Mouse (Mus musculus) layer of hippocampus, postnatal 10 days (tissue): ENCODE measurements at regions not wholly inside any gene's neighbourhood (a gene's known extent, or its start where the extent isn't known, plus 50 kb on each side); places are given as distances from the start of the nearest gene placed in this dataset.
A peak's percentile ranks its signal among the peaks of the same experiment; 100 is the strongest.
"Not testable (repeated sequence)": the region's sequence is repeated elsewhere in the genome, so short reads cannot be mapped to it uniquely, and the experiment has no call there.

Experiments
- DNase-seq, 2 experiments: peaks; one replicate each; pipeline ENCODE4 v3.0.0; 2021; ENCODE audit warnings: low spot score in 2 of 2

DNA sequence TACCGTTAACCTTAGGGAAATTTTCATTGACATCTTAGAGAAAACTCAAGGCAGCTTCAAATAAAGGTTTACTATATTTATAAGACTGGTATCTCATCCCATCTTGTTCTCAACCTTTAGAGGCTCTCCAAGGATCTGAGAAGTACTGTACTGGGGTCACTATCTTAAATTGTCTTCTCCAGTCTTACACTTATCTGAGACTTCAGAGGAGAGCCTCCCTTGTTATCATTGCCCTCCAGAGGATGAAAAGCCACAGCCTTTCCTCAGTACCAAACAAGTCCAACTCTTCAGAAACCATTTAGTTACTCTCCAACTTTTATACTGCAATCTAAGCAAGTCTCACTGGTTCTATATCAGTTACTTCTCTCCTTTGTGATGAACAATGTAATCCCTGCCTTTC lies 376.3 kb downstream of the Fbxo8 start:
- DNase-seq, result no peak

DNA sequence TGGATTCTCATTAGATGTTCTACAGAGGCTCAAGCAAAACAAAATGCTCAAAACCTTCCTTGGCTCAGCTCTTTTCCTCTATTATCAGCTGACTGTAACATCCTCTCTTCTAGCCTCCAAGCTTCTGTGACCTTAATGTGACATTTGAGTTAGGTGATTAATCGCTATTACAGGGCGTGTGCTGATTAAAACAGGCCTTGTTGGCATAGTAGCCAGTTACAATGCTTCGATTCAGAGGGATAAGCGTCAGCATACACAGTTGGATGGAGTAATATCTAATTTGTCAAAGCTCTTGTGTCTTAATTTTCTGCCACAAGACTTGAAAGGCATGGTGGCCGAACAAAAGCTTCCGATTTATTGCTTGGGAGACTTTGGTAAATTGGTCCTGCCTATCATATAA lies 378.2 kb downstream of the Fbxo8 start:
- DNase-seq, result no peak

DNA sequence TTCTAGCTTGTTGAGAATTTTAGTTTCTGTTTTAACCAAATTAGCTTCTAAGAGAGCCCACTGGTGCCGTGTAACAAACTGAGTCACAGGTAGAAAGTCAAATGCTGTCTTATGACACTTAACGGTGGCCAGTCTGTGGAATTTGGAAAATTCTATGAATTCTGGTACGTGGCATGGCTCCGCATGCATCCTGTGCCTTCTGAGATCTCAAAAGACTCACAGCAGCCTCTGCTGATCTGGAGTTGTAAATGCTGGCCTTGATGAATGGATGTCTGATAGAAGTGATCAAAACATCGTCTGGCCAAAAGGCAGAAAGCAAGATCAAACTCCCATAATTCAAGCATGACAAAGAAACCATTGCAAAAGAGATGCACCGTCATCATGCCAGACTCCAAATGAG lies 381.5 kb downstream of the Fbxo8 start:
- no peak for DNase-seq

DNA sequence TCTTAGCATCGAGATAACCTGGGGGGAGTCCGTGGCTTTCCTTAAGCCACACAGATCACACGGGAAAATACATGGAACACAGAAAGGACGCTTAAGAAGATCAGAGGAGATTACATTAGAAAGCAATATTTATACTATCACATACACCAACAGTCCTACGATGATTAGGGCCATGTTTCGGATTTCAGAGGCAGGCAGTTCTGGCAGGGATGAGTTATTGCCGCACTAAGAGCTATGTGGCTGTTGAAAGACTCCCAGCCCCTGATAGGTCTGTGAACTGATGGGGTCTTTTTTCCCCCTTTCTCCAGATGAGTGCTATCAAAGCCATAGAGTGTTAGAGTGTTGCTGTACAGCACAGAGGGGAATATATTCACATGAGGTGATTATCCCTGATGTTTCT lies 358.6 kb upstream of the Hand2 start:
- DNase-seq, result no peak

DNA sequence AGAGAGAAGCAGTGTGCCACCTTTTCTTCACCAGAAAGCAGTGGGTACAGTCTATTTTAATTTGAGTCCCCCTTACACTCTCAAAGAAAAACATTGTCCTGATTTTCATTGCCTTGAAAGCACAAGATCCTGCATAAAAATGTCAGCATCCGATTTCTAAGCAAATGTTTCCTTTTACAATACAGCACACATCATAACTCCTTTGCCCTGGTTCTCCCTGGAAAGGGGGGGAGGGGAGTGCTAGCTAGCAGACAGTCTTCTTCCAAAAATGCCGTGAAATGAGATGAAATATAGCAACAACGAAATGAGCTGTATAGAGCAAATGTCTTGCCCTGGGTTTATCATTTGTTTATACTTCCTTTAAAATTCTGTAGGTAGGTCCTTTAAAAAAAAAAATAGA lies 350.5 kb upstream of the Hand2 start:
- no peak for DNase-seq

DNA sequence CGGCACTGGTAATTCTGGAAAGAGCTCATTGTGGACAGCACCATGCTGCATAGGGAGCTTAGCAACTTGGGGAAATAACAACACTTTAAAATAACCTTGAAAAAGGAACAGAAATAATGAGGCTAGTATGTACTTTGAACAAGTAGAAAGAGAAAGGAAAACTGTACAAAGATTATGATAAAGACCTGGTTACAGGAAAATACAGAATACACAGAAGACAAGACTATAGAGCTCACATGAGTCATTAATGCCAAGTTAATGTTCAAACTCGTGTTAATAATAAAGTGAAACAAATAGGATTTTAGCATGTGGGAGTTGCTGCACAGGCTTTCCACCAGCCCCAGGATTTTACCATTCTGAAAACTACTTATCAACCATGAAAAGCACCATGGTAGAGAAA lies 341.8 kb upstream of the Hand2 start:
- DNase-seq, result no peak

DNA sequence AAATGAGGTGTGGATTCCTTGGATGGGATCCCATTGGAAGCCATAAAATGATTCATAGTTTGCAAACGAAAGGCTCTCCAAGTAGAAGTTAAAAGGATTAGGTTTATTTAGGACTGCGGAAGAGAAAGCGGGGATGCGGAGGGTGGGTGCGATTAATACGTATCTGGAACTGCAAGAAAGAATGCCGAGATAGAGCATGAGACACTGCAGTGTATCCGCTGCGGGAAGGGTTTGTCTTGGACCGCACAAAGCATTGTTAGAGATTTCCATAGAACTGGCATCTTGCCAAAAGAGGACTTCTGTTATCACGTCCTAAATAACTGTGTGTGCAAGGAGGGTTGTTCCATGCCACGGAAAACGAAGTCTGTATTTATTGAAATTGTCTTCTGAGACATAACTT lies 341.4 kb upstream of the Hand2 start:
- no peak for DNase-seq

DNA sequence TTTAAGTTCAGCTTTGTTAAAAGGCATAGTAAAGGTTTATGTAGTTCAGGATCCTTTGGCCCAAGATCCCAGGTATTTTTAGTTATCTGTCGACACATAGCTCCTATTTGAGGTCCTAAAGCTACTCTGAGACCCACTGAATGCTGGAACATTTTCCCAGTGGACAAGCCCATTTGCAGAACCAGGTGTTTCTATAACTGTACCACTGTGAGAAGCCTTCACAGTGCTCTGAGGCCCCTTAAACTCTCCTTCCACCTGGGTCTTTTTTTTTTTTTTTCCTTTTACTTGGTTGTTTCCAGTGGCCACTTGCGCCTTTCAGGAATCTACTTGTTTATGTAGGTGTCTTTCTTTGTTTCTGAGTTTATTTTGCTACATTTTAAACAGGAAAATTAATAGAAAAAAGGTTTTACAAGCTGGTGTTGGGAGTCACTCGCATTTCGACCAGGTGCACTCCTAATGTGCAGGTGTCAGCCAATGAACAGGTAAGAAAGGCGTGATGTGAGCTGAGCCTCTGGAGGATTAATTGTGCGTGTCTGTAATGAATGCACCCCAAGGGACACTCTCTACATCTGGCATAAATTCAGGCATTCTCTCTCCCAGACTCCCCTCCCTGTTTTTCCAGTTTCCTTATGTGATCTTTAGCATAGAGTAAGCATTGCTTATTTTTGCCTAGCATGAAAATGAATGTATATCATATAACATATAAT lies 310.3 kb upstream of the Hand2 start:
- no peak for DNase-seq

DNA sequence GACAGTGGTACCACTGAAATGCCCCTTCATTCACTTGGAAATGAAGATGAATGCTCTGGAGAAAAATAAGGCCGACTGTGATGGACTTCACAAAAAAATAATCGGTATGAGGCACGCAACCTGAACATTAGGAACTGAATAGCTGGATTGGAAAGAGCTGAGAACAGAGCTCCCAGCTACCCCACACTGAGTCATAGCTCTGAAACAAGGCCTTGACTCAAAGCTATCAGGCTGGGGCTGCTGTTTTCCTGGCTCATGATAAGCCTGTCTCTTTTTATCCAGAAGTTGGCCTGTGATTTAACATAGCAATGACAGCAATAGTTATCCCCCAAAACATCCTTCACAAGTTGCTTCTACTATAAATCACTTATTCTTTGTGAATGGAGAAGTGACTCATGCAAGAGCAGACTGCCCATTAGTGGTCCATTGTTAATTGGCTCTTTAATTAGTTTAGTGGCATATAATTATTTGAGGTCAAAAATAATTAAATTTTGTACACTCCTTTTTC lies 306.9 kb upstream of the Hand2 start:
- DNase-seq, result peak in 1 of 2 experiments; percentile 12

DNA sequence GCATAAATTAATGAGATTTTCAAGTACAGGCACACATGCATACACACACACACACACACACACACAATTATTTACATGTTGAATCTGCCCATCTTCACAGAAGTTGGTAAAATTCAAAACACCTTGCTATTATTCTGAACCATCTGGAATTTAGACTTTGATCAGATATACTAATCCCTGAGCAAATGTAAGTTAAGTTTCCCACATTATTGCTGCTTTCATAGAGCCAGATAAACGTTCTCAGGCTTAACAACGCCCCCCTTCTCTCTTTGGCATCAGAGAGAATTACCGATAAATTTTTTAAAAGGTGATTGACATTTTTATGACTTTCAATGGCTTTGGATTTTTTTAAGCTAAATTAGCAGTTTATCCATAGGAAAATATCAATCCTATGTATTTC lies 304.5 kb upstream of the Hand2 start:
- no peak for DNase-seq

DNA sequence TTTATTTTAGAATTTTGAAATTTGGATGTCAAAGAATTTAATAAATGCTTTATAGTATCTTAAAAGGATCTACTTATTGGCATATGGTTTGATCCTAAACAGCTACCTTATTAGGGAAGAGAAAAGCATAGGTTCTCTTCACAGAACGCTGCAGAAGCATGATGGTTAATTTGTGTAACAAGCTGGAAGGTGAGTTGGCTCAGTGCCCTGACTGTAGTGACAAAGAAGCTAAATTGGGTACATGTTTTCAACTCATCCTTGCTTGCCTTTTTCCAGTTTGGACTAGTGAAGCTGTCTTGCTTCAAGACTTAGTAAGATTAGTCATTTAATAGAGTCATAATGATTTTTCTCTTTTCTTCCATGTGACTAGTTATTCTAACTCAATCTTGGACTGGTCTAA lies 292.7 kb upstream of the Hand2 start:
- not testable (repeated sequence) for DNase-seq

DNA sequence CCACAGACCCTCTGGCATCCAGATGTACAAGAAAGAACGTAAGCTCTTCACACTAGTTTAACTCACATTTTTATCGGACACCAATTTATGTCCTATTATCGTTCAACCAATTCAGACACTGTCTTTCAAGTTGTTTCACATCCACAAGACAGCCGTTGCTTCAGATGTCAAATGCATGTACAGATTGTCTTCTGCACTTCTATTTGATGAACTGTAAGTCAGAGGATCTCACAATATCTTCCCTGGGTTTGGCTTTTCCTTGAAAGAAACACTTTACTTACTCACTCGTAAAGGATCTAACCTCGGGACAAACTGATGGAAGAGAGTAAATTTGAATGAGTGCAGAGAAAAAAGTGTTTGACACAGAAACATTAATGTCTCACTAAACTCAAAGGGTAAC lies 272.3 kb upstream of the Hand2 start:
- DNase-seq, result no peak

DNA sequence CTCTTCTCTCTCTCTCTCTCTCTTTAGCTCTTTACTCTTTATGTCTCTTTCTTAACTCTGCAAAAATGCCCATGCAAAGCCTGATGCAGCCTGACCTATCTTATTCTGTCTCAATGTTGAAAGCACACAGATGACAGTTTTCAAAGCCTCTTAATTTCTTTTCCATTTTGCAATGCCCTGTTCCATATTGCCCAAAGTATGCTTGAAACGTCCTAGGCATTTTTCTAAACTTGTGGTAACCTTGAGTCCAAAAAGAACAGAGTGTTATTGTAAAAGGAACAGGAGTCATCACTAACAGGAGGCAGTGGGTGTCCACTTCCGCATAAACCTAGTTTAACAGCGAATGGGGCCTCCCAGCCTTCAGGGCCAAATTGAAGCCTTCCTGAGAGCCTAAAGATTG lies 271.9 kb upstream of the Hand2 start:
- no peak for DNase-seq

DNA sequence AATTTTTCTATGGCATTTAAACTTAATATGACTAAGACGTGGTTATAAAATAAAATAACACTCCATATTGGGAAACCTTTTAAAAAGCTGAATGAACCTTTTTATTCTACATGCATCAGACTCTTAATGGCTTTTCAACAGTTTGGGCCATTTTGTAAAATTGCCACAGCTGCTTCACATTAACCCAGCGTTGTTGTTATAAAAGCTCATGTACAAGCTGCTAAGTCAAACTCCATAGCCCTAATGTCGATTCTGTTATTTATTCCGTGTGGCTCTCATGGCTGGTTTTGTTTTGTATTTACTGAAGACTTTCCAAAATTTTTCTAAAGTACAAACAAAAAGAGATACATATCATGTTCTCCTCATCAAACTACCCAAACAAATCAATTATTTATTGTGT lies 268.1 kb upstream of the Hand2 start:
- no peak for DNase-seq

DNA sequence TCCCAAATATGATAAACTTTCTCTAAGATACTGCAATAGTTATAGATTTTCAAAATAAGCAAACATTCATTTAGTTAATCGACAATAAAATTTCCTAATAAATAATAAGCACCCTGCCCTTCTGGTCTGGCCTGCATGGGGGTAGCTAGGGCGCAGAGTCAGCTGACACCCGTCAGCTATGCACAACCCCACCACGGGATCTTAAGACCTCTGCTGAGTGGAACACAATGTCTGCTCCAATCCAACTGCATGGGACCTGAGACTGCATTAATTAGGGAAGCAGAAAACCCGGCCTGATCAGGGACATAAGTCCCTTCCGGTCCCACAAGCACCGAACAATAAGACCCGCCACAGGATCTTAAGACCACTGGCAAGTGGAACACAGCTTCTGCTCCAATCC lies 243.8 kb upstream of the Hand2 start:
- no peak for DNase-seq

DNA sequence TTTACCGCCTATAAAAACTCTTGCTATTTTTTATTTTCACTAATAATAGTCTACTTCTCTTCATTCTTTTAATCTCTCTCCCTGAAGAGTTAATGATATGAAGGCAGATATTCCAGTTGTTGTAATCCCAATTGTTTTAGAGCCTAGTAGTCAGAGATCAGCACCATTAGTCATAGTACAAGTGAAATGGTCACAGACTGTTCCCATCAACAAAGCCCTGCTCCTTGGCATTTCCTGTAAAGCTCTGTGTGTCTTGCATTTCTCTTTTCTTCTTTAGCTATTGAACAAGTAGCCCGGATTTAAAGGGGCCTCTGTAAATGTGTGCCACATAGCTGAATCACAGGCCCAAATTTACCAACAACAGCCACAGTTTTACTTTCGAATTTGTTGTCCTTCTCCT lies 234.0 kb upstream of the Hand2 start:
- no peak for DNase-seq

DNA sequence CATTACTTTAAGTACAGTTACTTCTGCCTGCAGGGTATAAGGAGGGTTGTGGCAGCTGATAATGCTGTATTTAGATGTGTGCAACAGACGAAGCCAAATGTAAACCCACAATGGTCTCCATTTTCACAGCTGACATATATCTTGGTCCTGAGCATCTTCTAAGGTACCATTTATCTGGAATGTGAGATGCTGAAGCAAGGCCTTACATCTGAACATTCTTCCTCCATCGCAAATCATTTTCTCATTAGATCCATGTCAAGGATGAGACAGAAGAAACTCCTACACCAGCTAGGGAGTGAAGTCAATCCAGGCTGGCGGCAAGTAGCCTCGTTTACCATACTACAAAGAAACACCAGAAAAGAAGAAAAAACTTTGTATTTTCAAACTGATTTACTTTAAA lies 228.4 kb upstream of the Hand2 start:
- no peak for DNase-seq

DNA sequence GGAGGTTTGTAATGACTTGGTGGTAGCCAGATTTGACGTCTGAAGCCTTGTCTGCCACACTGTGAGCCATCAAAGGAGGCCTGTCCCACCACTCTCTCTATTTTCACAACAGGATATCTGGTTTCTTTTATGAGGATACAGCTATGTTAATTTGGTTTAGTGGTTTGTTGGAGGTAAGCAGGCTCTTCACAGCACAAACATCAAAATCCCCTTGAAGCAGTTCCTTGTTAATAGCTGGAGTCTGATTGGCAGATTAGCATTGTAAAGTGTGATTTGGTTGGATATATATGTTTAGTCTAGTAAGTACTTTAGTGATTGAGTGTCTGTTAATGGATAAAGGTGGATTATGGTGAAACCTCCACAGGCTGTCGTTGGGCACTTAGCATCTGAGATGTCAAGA lies 225.6 kb upstream of the Hand2 start:
- DNase-seq, result no peak

DNA sequence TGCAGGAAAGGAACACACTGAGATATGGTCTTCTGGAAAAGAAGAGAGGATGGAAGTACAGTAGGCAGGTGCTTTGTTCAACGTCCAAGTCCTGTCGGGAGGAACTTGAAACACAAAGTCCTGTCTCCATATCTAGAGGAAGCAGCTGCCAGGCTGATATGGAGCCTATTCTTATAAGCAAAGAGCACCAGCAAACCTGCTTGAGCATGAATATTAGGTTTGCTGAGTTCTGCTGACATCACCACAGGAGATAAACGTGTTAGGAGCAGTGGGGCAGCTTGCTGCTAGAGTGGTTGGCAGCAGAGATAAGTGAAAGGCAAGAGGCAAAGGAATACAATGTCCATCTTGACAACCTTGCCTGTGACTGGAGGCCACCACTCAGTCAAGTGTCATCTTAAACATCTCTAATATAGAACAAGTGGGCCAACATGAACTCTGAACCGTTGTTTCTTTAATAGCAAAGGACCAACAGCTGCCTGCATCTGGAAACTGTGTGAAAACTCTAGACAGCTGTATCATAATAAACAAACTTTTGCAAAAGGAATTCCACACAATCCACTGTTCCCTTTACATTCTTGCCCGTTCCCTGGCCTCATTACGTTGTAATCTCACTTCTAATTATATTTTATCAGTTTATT lies 209.9 kb upstream of the Hand2 start:
- not testable (repeated sequence) for DNase-seq

DNA sequence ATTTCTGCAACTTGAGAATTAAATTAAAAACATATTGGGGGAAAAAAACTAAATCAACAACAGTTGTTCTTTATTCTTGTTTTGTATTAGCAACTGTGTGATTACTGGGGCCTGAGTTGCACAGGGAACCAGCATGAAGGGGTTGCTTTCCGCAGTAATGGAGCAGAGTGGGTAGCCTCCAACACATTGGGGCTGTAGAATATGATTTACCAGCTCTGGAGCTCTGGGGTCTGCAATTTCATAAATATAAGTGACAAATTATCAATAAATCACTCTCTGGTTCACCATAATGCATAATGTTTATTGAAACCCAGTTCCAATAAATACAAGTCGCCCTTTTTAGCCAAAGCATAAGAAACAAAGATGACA lies 209.4 kb upstream of the Hand2 start:
- no peak for DNase-seq

DNA sequence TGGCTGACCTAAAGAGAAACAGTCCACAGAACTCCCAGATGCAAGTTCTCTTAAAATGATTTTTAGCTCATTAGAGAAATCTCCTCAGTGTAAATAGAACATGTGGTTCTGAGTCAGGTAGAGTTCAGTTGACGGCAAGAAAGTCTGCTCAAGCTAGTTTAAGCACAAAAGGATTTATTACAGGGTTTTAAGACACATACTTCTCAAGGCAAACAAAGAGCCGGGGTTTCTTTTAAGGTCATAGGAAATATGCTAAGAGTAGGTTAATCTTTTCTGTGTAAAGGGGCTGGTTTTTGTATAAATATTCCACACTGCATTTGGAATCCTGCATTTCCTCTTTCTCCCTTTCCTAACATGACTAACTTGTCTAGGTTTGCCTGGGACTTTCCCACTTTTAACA lies 206.9 kb upstream of the Hand2 start:
- no peak for DNase-seq

DNA sequence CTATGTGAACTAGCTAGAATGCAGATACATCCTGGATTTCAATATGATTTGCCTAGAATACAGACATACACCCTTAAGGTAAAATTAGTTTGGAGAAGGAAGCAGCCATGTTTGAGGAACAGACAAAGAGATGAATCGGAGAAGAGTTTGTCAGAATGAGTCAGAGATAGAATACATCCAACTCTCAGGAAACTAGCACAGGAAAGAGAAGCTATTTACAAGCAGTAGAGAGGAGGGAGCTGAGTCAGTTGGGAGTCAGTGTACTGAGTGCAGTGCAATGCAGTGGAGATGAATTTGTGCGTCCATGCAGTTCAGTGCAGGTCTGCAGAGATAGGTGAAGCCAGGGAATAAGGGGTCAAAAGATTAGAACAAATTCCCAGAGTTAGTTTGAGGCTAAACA lies 205.5 kb upstream of the Hand2 start:
- DNase-seq, result no peak

DNA sequence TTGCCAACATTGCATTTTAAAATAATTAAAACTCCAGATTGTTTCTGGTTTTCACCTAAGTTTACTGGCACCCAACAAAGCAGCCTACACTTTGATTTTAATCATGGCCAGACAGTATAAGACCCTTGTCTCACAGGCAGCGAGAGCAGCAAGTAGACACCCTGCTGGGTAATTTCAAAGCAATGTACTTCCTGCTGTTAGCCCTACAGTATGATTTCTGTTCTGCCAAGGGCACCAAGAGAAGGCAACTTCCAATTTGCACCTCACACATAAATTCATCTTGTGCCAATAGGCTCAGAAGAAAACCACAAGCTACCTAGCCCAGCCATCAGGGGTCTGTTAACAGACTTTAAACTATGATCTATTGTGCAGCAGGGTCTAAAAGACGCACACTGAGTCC lies 186.7 kb upstream of the Hand2 start:
- no peak for DNase-seq
